Mouse (Mus musculus) T-cell, adult 2 months (primary cell): Measurements from ENCODE around the gene Trmt112.

Experiments
- DNase-seq: peaks from one replicate; pipeline ENCODE4 v3.0.0; 2022; ENCODE audit warnings: low spot score

Trmt112 gene

GRCm38 (mm10) chr19:6949951-6950350 lies 40.5 kb downstream of the Trmt112 start:
- no peak for DNase-seq

GRCm38 (mm10) chr19:6950613-6951153 lies 41.2 kb downstream of the Trmt112 start:
- peak; percentile 37 for DNase-seq

GRCm38 (mm10) chr19:6951381-6951968 lies 42.0 kb downstream of the Trmt112 start:
- peak; percentile 62 for DNase-seq

- DNase-seq = peak; percentile 34
These were observed 42.7 kb downstream of the Trmt112 start for GRCm38 (mm10) chr19:6951994-6952711.

GRCm38 (mm10) chr19:6952712-6953037 lies 43.2 kb downstream of the Trmt112 start:
- DNase-seq = no peak

DNA sequence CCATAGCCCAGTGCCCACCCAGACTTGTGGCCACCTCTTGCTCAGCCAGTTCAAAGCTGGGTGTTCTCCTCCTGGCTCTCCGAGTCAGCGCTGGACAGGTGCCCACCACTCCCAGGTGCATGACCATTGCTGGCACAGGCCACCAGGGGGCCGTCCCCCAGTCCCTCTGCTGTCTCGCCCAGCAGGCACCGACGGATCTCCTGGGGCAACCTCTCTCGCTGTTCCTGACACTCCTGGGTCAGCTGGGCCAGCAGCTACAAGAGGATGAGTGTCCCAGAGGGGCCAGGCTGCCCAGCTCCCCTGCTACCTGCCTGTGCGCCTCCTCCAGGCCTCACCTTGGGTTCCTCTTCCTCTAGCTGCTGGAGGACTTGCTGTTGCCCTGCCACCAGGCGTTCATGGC lies 44.5 kb downstream of the Trmt112 start:
- no peak for DNase-seq

- DNase-seq = no peak
These were observed 45.9 kb downstream of the Trmt112 start for GRCm38 (mm10) chr19:6955424-6955823.

GRCm38 (mm10) chr19:6956461-6956860 lies 47.0 kb downstream of the Trmt112 start:
- DNase-seq = no peak
